Mouse (Mus musculus) megakaryocyte, embryonic 14.5 days (primary cell): ENCODE data around the gene Gtf2h5.

ENCODE experiments used
- FLI1 ChIP-seq: IDR thresholded peaks from 2 replicates; pipeline ENCODE4 v1.6.1; 2012; ENCODE audit warnings: low read length, inconsistent platforms, mixed read lengths
- GATA1 ChIP-seq: IDR thresholded peaks from 3 replicates; pipeline ENCODE4 v1.6.1; 2012; ENCODE audit warnings: mixed read lengths, low read length, inconsistent platforms, borderline replicate concordance

DNA sequence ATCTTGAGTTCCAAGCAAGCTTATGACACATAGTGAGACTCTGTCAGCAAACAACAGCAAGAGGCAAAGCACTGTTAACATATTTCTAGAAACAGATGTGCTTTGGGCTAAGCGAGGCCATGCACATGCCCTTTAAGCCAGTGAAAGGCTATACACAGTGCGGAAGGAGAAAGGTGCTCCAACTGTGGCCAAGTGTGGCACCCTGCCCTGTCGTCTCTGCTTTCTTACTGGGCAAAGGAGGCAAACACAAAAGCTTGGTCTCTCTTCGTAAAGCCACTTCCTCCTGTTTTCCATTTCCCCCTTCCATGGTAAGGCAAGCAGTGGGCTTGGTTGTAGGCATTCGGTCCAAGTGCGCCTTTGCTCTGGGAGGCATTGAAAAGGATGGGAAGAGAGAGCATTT, 24.0 kb downstream of the Gtf2h5 start:
- TF ChIP-seq FLI1 (no peak), GATA1 (no peak)
